Mouse (Mus musculus): ENCODE measurements around the gene Pex16.

- TF ChIP-seq POLR2A (IDR thresholded peaks at IDR 0.05; ENCODE audit: borderline replicate concordance, control insufficient read depth, low read depth, low read length) (no peak), CTCF (IDR thresholded peaks at IDR 0.05; ENCODE audit: control insufficient read depth, insufficient read depth, low read length) (no peak)
Observed at GRCm38 (mm10) chr2:92392318-92393264, 18.1 kb downstream of the Pex16 start.
